Mouse (Mus musculus): ENCODE results near the gene Sparc. TPM values are rescaled to one million over a fixed set of nuclear protein-coding genes. Genes with fewer than 3 reads are reported as not detected.

Sparc gene
- 585 and 720 TPM in 2 replicates for polyA plus RNA-seq (2012; rRNA removed)

- no peaks in the 10 kb centered on the region for H3K4me1 ChIP-seq (ENCODE audit: control insufficient read depth, insufficient read depth, low read length)
- TF ChIP-seq POLR2A (IDR thresholded peaks at IDR 0.05; ENCODE audit: low read depth, low read length): no peak
- TF ChIP-seq CTCF (conservative IDR thresholded peaks at IDR 0.05; ENCODE audit: insufficient read depth, insufficient read length, low read depth, low read length): no peak
- DNase-seq: no peak
- no peaks in the 10 kb centered on the region for H3K27me3 ChIP-seq (replicated peaks; ENCODE audit: control insufficient read depth, insufficient read depth, low read length)
- no peak within 1 kb of the TSS for H3K27ac ChIP-seq (ENCODE audit: insufficient read depth, low read depth, low read length)
- no peaks in the 10 kb centered on the region for H3K36me3 ChIP-seq (ENCODE audit: control insufficient read depth, insufficient read depth, low read length)
- WGBS: 100% methylated on average over 1 of the region's 1 CpGs
- H3K4me3 ChIP-seq (ENCODE audit: insufficient read depth, low read depth, low read length): no peak within 1 kb of the TSS
Measured at GRCm38 (mm10) chr11:55422978-55423377, at the start of gene Sparc. Gene Sparc, minus strand, starts transcription at chr11:55423183.

- Histone ChIP-seq H3K27ac (ENCODE audit: insufficient read depth, low read depth, low read length) (0 out of 2 replicates have a peak overlapping the region, but pooled peaks have one; percentile 19), H3K4me1 (ENCODE audit: control insufficient read depth, insufficient read depth, low read length) (peaks cover 13% of the 10 kb centered on the region; the same call in 1 of the 2 replicates), H3K36me3 (ENCODE audit: control insufficient read depth, insufficient read depth, low read length) (no peaks in the 10 kb centered on the region; the same call in 1 of the 2 replicates), H3K4me3 (ENCODE audit: insufficient read depth, low read depth, low read length) (no peak overlapping the region), H3K27me3 (replicated peaks; ENCODE audit: control insufficient read depth, insufficient read depth, low read length) (no peaks in the 10 kb centered on the region)
- TF ChIP-seq POLR2A (IDR thresholded peaks at IDR 0.05; ENCODE audit: low read depth, low read length) (no peak), CTCF (conservative IDR thresholded peaks at IDR 0.05; ENCODE audit: insufficient read depth, insufficient read length, low read depth, low read length) (no peak)
- WGBS: 36% methylated on average over 7 of the region's 7 CpGs
- DNase-seq: peak; percentile 58
Measured at GRCm38 (mm10) chr11:55471467-55471866, 48.5 kb upstream of the Sparc start.

- Histone ChIP-seq H3K36me3 (ENCODE audit: control insufficient read depth, insufficient read depth, low read length) (no peaks in the 10 kb centered on the region; the same call in 1 of the 2 replicates), H3K27me3 (replicated peaks; ENCODE audit: control insufficient read depth, insufficient read depth, low read length) (no peaks in the 10 kb centered on the region), H3K27ac (ENCODE audit: insufficient read depth, low read depth, low read length) (no peak overlapping the region), H3K4me3 (ENCODE audit: insufficient read depth, low read depth, low read length) (peak overlapping the region; percentile 23), H3K4me1 (ENCODE audit: control insufficient read depth, insufficient read depth, low read length) (peaks cover 13% of the 10 kb centered on the region; the same call in 1 of the 2 replicates)
- under 1% methylated on average over 8 of the region's 8 CpGs for WGBS
- DNase-seq: peak; percentile 54
- TF ChIP-seq POLR2A (IDR thresholded peaks at IDR 0.05; ENCODE audit: low read depth, low read length): no peak
- no peak for TF ChIP-seq CTCF (conservative IDR thresholded peaks at IDR 0.05; ENCODE audit: insufficient read depth, insufficient read length, low read depth, low read length)
Measured at GRCm38 (mm10) chr11:55470761-55471160, 47.8 kb upstream of the Sparc start.

GRCm38 (mm10) chr11:55469923-55470691, 47.1 kb upstream of the Sparc start:
- under 1% methylated on average over 46 of the region's 46 CpGs for WGBS
- no peaks in the 10 kb centered on the region for H3K27me3 ChIP-seq (replicated peaks; ENCODE audit: control insufficient read depth, insufficient read depth, low read length)
- H3K36me3 ChIP-seq (ENCODE audit: control insufficient read depth, insufficient read depth, low read length): no peaks in the 10 kb centered on the region; the same call in 1 of the 2 replicates
- peaks cover 13% of the 10 kb centered on the region; the same call in 1 of the 2 replicates for H3K4me1 ChIP-seq (ENCODE audit: control insufficient read depth, insufficient read depth, low read length)
- DNase-seq: peak; percentile 21
- TF ChIP-seq POLR2A (IDR thresholded peaks at IDR 0.05; ENCODE audit: low read depth, low read length) (no peak), CTCF (conservative IDR thresholded peaks at IDR 0.05; ENCODE audit: insufficient read depth, insufficient read length, low read depth, low read length) (no peak)
- H3K27ac ChIP-seq (ENCODE audit: insufficient read depth, low read depth, low read length): peak overlapping the region; percentile 44; the same call in 1 of the 2 replicates
- peak overlapping the region; percentile 76 for H3K4me3 ChIP-seq (ENCODE audit: insufficient read depth, low read depth, low read length)

- DNase-seq: peak; percentile 100
- Histone ChIP-seq H3K36me3 (ENCODE audit: control insufficient read depth, insufficient read depth, low read length) (no peaks in the 10 kb centered on the region), H3K4me3 (ENCODE audit: insufficient read depth, low read depth, low read length) (peak within 1 kb of the TSS; percentile 76), H3K4me1 (ENCODE audit: control insufficient read depth, insufficient read depth, low read length) (peaks cover 15% of the 10 kb centered on the region; the same call in 1 of the 2 replicates), H3K27ac (ENCODE audit: insufficient read depth, low read depth, low read length) (peak within 1 kb of the TSS; percentile 96), H3K27me3 (replicated peaks; ENCODE audit: control insufficient read depth, insufficient read depth, low read length) (no peaks in the 10 kb centered on the region)
- TF ChIP-seq CTCF (conservative IDR thresholded peaks at IDR 0.05; ENCODE audit: insufficient read depth, insufficient read length, low read depth, low read length) (peak; percentile 56), POLR2A (IDR thresholded peaks at IDR 0.05; ENCODE audit: low read depth, low read length) (peak; percentile 95)
- under 1% methylated on average over 57 of the region's 57 CpGs for WGBS
Measured at GRCm38 (mm10) chr11:55469048-55469843, 46.3 kb upstream of the Sparc start, which contains the start of gene G3bp1. Gene G3bp1, plus strand, starts transcription at chr11:55469685.

GRCm38 (mm10) chr11:55468611-55469047, 45.6 kb upstream of the Sparc start:
- Histone ChIP-seq H3K4me3 (ENCODE audit: insufficient read depth, low read depth, low read length) (peak overlapping the region; percentile 53), H3K27ac (ENCODE audit: insufficient read depth, low read depth, low read length) (peak overlapping the region; percentile 96), H3K27me3 (replicated peaks; ENCODE audit: control insufficient read depth, insufficient read depth, low read length) (no peaks in the 10 kb centered on the region), H3K36me3 (ENCODE audit: control insufficient read depth, insufficient read depth, low read length) (no peaks in the 10 kb centered on the region), H3K4me1 (ENCODE audit: control insufficient read depth, insufficient read depth, low read length) (peaks cover 14% of the 10 kb centered on the region; the same call in 1 of the 2 replicates)
- no peak for DNase-seq
- TF ChIP-seq POLR2A (IDR thresholded peaks at IDR 0.05; ENCODE audit: low read depth, low read length) (no peak), CTCF (conservative IDR thresholded peaks at IDR 0.05; ENCODE audit: insufficient read depth, insufficient read length, low read depth, low read length) (no peak)
- WGBS: 2% methylated on average over 17 of the region's 17 CpGs

All from kidney, adult 2 months (tissue).